Mouse (Mus musculus): ENCODE data around the gene Dis3. TPM values are rescaled to one million over a fixed set of nuclear protein-coding genes. Genes with fewer than 3 reads are reported as not detected.

Dis3 gene
- total and polyA plus RNA-seq, 3 experiments = 42.2 to 159 (median 79.6) TPM

GRCm38 (mm10) chr14:99126713-99127112 lies 27.1 kb upstream of the Dis3 start:
- H3K4me3 ChIP-seq (ENCODE audit: control insufficient read depth in 1 of 2, insufficient read depth in 1 of 2, low read depth in 2 of 2, low read length in 2 of 2) = no peak overlapping the region
- TF ChIP-seq CHD2 (IDR thresholded peaks at IDR 0.05; ENCODE audit: low read length) (no peak), POLR2A (IDR thresholded peaks at IDR 0.05; ENCODE audit: control insufficient read depth in 1 of 2, insufficient read depth in 1 of 2, low read depth in 1 of 2, low read length in 2 of 2, poor library complexity in 1 of 2) (no peak), POLR2AphosphoS2 (IDR thresholded peaks at IDR 0.05; ENCODE audit: low read length) (no peak), MYC (IDR thresholded peaks at IDR 0.05; ENCODE audit: low read depth, low read length) (no peak), TCF12 (IDR thresholded peaks at IDR 0.05; ENCODE audit: low read depth, low read length) (no peak), ZC3H11A (IDR thresholded peaks at IDR 0.05; ENCODE audit: low read depth, low read length) (no peak), TAL1 (IDR thresholded peaks at IDR 0.05; ENCODE audit: low read length) (no peak), UBTF (IDR thresholded peaks at IDR 0.05; ENCODE audit: borderline replicate concordance, insufficient read depth, low read depth, low read length) (no peak), ZKSCAN1 (IDR thresholded peaks at IDR 0.05; ENCODE audit: low read depth, low read length) (no peak), E2F4 (IDR thresholded peaks at IDR 0.05; ENCODE audit: borderline replicate concordance, low read depth, low read length) (no peak), EP300 (IDR thresholded peaks at IDR 0.05; ENCODE audit: low read depth in 1 of 2, low read length in 2 of 2) (no peak), TBP (IDR thresholded peaks at IDR 0.05; ENCODE audit: low read depth, low read length) (no peak)

GRCm38 (mm10) chr14:99124076-99124475 lies 24.5 kb upstream of the Dis3 start:
- Histone ChIP-seq H3K79me2 (ENCODE audit: control insufficient read depth, insufficient read depth, low read length, poor library complexity) (no peaks in the 10 kb centered on the region), H3K4me3 (ENCODE audit: control insufficient read depth in 1 of 2, insufficient read depth in 1 of 2, low read depth in 2 of 2, low read length in 2 of 2) (no peak overlapping the region), H3K36me3 (ENCODE audit: control insufficient read depth in 1 of 2, insufficient read depth in 2 of 2, low read length in 2 of 2) (peaks cover 0 to 4% of the 10 kb centered on the region in 2 experiments; a peak in 2 of 4 replicates), H3K4me1 (ENCODE audit: control insufficient read depth in 1 of 2, insufficient read depth in 2 of 2, low read length in 2 of 2) (peaks cover 0 to 8% of the 10 kb centered on the region in 2 experiments; a peak in 1 of 4 replicates), H3K27ac (ENCODE audit: control insufficient read depth, low read depth, low read length) (no peak overlapping the region), H3K9me3 (replicated peaks; ENCODE audit: insufficient read depth, low read length) (no peaks in the 10 kb centered on the region), H3K9ac (ENCODE audit: control insufficient read depth, low read depth, low read length, poor library complexity, severe bottlenecking) (no peak overlapping the region), H3K27me3 (ENCODE audit: control insufficient read depth in 1 of 2, insufficient read depth in 2 of 2, low read length in 2 of 2) (no peaks in the 10 kb centered on the region)
- no peak for DNase-seq (ENCODE audit: low read depth, low spot score)
- TF ChIP-seq MYB (IDR thresholded peaks at IDR 0.05; ENCODE audit: low read depth, low read length) = no peak
- TF ChIP-seq BHLHE40 (IDR thresholded peaks at IDR 0.05; ENCODE audit: borderline replicate concordance, low read depth, low read length) = no peak
- TF ChIP-seq EP300 (IDR thresholded peaks at IDR 0.05; ENCODE audit: low read depth in 1 of 2, low read length in 2 of 2) = no peak
- TF ChIP-seq ZMIZ1 (IDR thresholded peaks at IDR 0.05; ENCODE audit: low read depth, low read length) = no peak
- no peak for TF ChIP-seq ZC3H11A (IDR thresholded peaks at IDR 0.05; ENCODE audit: low read depth, low read length)
- TF ChIP-seq MYC (IDR thresholded peaks at IDR 0.05; ENCODE audit: low read depth, low read length) = no peak
- no peak for TF ChIP-seq MXI1 (IDR thresholded peaks at IDR 0.05; ENCODE audit: low read depth, low read length)
- TF ChIP-seq CHD1 (IDR thresholded peaks at IDR 0.05; ENCODE audit: low read depth, low read length) = no peak
- no peak for TF ChIP-seq RCOR1 (IDR thresholded peaks at IDR 0.05; ENCODE audit: low read depth, low read length)
- TF ChIP-seq NRF1 (IDR thresholded peaks at IDR 0.05; ENCODE audit: insufficient read depth, low read depth, low read length, poor library complexity, severe bottlenecking) = no peak

More at GRCm38 (mm10) chr14:99126713-99127112, 27.1 kb upstream of the Dis3 start:
- Histone ChIP-seq H3K9me3 (replicated peaks; ENCODE audit: insufficient read depth, low read length) (no peaks in the 10 kb centered on the region), H3K4me1 (ENCODE audit: control insufficient read depth in 1 of 2, insufficient read depth in 2 of 2, low read length in 2 of 2) (peaks cover 0 to 8% of the 10 kb centered on the region in 2 experiments; a peak in 1 of 4 replicates), H3K36me3 (ENCODE audit: control insufficient read depth in 1 of 2, insufficient read depth in 2 of 2, low read length in 2 of 2) (peaks cover 0 to 2% of the 10 kb centered on the region in 2 experiments; a peak in 3 of 4 replicates), H3K9ac (ENCODE audit: control insufficient read depth, low read depth, low read length, poor library complexity, severe bottlenecking) (no peak overlapping the region), H3K79me2 (ENCODE audit: control insufficient read depth, insufficient read depth, low read length, poor library complexity) (no peaks in the 10 kb centered on the region), H3K27ac (ENCODE audit: control insufficient read depth, low read depth, low read length) (no peak overlapping the region), H3K27me3 (ENCODE audit: control insufficient read depth in 1 of 2, insufficient read depth in 2 of 2, low read length in 2 of 2) (no peaks in the 10 kb centered on the region)
- DNase-seq (ENCODE audit: low read depth, low spot score) = no peak

Measured in MEL (cell line).